18 mouse cellular contexts compared by ENCODE assay signal in the genomic region with DNA sequence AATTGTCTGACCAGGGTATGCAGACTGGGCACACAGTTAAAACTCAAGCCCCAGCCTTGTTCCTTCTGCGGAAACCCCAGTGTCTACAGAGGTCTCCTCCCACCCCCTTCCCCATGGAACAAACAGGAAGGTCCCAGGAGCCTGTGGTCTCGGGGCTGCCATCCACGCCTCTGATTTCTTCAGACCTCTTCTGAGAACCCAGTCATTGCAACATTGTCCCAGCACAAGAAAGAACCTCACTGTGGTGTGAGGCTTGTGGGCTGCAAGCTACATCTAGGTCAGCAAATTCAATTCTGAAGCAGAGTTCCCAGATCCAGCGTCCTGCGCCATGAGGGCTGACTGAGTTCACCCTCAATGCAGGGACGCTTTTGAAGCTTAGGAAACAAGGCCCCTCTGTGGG.
DNase-seq lines count a peak whose midpoint lies in the region; ATAC-seq and TF ChIP-seq lines count a peak whose summit lies in the region.
"Had no signal": no experiment of that assay in that cellular context is flagged by ENCODE, and none has a peak within 500 bp of the region (broad histone marks: within the 10 kb centered on the region; RNA-seq: fewer than 3 reads in every experiment).

No protein-coding gene starts in this region.

- H3K4me1 ChIP-seq in lung, embryonic 16.5 days (replicated peaks; ENCODE audit: control insufficient read depth, insufficient read depth, low read length) = peaks cover 2% of the 10 kb centered on the region; the same call in 1 of the 2 replicates
- H3K4me1 ChIP-seq: embryonic facial prominence, embryonic 10.5 days; hindbrain, embryonic 15.5 days; midbrain, embryonic 15.5 days; neural tube, embryonic 13.5 days had no signal

- H3K27me3 ChIP-seq in lung, embryonic 16.5 days (ENCODE audit: control insufficient read depth, insufficient read depth, low read depth, low read length) = no peaks in the 10 kb centered on the region
- H3K27me3 ChIP-seq: hindbrain, embryonic 15.5 days; midbrain, embryonic 15.5 days; neural tube, embryonic 13.5 days had no signal

- ATAC-seq in lung, embryonic 16.5 days (ENCODE audit: low read depth) = 0 out of 2 replicates have a peak, but pooled peaks have one; percentile 43
- ATAC-seq: CD4-positive, CD25-positive, alpha-beta regulatory T cell, adult 4 months; midbrain, embryonic 15.5 days had no signal

- WGBS in lung, embryonic 16.5 days = 78% methylated on average over 6 of the region's 6 CpGs

- intact Hi-C loops in left cerebral cortex, adult 2 months (cut with DNase I) = no loop called here

- no peak overlapping the region for H3K4me3 ChIP-seq in lung, embryonic 16.5 days (ENCODE audit: low read length)
- no peak overlapping the region for H3K4me3 ChIP-seq in left cerebral cortex, adult 2 months
- H3K4me3 ChIP-seq: embryonic facial prominence, embryonic 10.5 days; heart, adult 2 months; hindbrain, embryonic 15.5 days; midbrain, embryonic 15.5 days; neural tube, embryonic 13.5 days had no signal

- no peak overlapping the region for H3K9ac ChIP-seq in lung, embryonic 16.5 days (ENCODE audit: low read length)
- H3K9ac ChIP-seq: hindbrain, embryonic 15.5 days; lung, embryonic 14.5 days; midbrain, embryonic 15.5 days; neural tube, embryonic 13.5 days had no signal

- H3K4me2 ChIP-seq in lung, embryonic 16.5 days (ENCODE audit: low read depth, low read length) = no peak overlapping the region
- H3K4me2 ChIP-seq: hindbrain, embryonic 15.5 days; lung, embryonic 14.5 days; midbrain, embryonic 15.5 days; neural tube, embryonic 13.5 days had no signal

- H3K9me3 ChIP-seq in lung, embryonic 16.5 days (ENCODE audit: control insufficient read depth, low read length) = 0 out of 2 replicates have a peak, but pooled peaks cover 2% of the 10 kb centered on the region
- H3K9me3 ChIP-seq: embryonic facial prominence, embryonic 10.5 days; hindbrain, embryonic 15.5 days; midbrain, embryonic 15.5 days; neural tube, embryonic 13.5 days had no signal

- peak; percentile 44 for DNase-seq in layer of hippocampus, adult 9-11 months
- DNase-seq in layer of hippocampus, adult 18-20 months (ENCODE audit: low spot score in 2 of 2) = no peak
- DNase-seq in adrenal gland, postnatal 36 days = peak; percentile 18 to 33
- DNase-seq in monocyte, adult 2 months (ENCODE audit: low read depth in 1 of 2, low spot score in 2 of 2) = peak; percentile 54 to 55
- no peak for DNase-seq in ovary, postnatal 14 days (ENCODE audit: low spot score)
- DNase-seq in left cerebral cortex, adult 2 months (ENCODE audit: extremely low spot score in 1 of 2, low spot score in 2 of 2) = no peak
- DNase-seq in natural killer cell, adult 2 months (ENCODE audit: low spot score in 2 of 2) = no peak
- DNase-seq: cerebellum, postnatal 14 days; kidney, adult 9 months; lung, embryonic 14.5 days; thymus, adult 18-20 months had no signal

- TF ChIP-seq CTCF in left cerebral cortex, adult 2 months (IDR thresholded peaks at IDR 0.05) = no peak

- no peaks in the 10 kb centered on the region for H3K36me3 ChIP-seq in lung, embryonic 16.5 days (ENCODE audit: control insufficient read depth, insufficient read depth, low read length)
- H3K36me3 ChIP-seq: embryonic facial prominence, embryonic 10.5 days; hindbrain, embryonic 15.5 days; midbrain, embryonic 15.5 days; neural tube, embryonic 13.5 days had no signal

- no peak overlapping the region for H3K27ac ChIP-seq in lung, embryonic 16.5 days (ENCODE audit: low read length)
- H3K27ac ChIP-seq in left cerebral cortex, adult 2 months = no peak overlapping the region
- H3K27ac ChIP-seq: embryonic facial prominence, embryonic 10.5 days; heart, adult 2 months; hindbrain, embryonic 15.5 days; midbrain, embryonic 15.5 days; neural tube, embryonic 13.5 days had no signal

Comparison
In these comparisons a context has a peak if more than half of its experiments do, and no peak if none do; other contexts are left out.
1. DNase-seq: peak in layer of hippocampus, adult 9-11 months (single experiment), adrenal gland, postnatal 36 days (2 of 2) and monocyte, adult 2 months (2 of 2); none in layer of hippocampus, adult 18-20 months (0 of 2), ovary, postnatal 14 days (single experiment), left cerebral cortex, adult 2 months (0 of 2) and natural killer cell, adult 2 months (0 of 2).